Mouse (Mus musculus) cerebellum, postnatal 14 days (tissue): Measurements from ENCODE around the gene Calml4.
A peak's percentile ranks its signal among the peaks of the same experiment; 100 is the strongest.
"Not testable (repeated sequence)": the region's sequence is repeated elsewhere in the genome, so short reads cannot be mapped to it uniquely, and the experiment has no call there.

ENCODE experiments used
- DNase-seq, 2 experiments: peaks; one replicate each; pipeline ENCODE4 v3.0.0; 2021; ENCODE audit warnings: mixed read lengths in 2 of 2

Calml4 gene

GRCm38 (mm10) chr9:62835705-62836446 is 22.0 kb upstream of the Calml4 start:
- no peak for DNase-seq

GRCm38 (mm10) chr9:62837611-62838010 is 20.3 kb upstream of the Calml4 start:
- DNase-seq: no peak

GRCm38 (mm10) chr9:62838146-62838505 is 19.8 kb upstream of the Calml4 start:
- DNase-seq: no peak

- DNase-seq: peak; percentile 71 to 77
Measured at GRCm38 (mm10) chr9:62838506-62839171, 19.2 kb upstream of the Calml4 start, which contains the start of gene Cln6. Cln6 (plus strand) TSS chr9:62838785.

- peak in 1 of 2 experiments; percentile 45 for DNase-seq
Measured at GRCm38 (mm10) chr9:62839172-62839770, 18.6 kb upstream of the Calml4 start.

- no peak for DNase-seq
Measured at GRCm38 (mm10) chr9:62843356-62844024, 14.4 kb upstream of the Calml4 start.

GRCm38 (mm10) chr9:62844461-62844860 is 13.4 kb upstream of the Calml4 start:
- no peak for DNase-seq

GRCm38 (mm10) chr9:62847694-62848093 is 10.2 kb upstream of the Calml4 start:
- DNase-seq: peak; percentile 91 to 95

- no peak for DNase-seq
Measured at GRCm38 (mm10) chr9:62848641-62849040, 9.2 kb upstream of the Calml4 start.

GRCm38 (mm10) chr9:62851571-62851970 is 6.3 kb upstream of the Calml4 start:
- DNase-seq: no peak

GRCm38 (mm10) chr9:62854483-62854882 is 3.4 kb upstream of the Calml4 start:
- DNase-seq: no peak

GRCm38 (mm10) chr9:62857216-62857615 is 664 bp upstream of the Calml4 start:
- no peak for DNase-seq

- no peak for DNase-seq
Measured at GRCm38 (mm10) chr9:62858266-62859019, 563 bp downstream of the Calml4 start.

- DNase-seq: not testable (repeated sequence)
Measured at GRCm38 (mm10) chr9:62860102-62860501, 2.2 kb downstream of the Calml4 start.

- DNase-seq: peak; percentile 37 to 39
Measured at GRCm38 (mm10) chr9:62860866-62861265, 3.0 kb downstream of the Calml4 start.

GRCm38 (mm10) chr9:62869236-62869635 is 11.4 kb downstream of the Calml4 start:
- DNase-seq: not testable (repeated sequence)

- DNase-seq: no peak
Measured at GRCm38 (mm10) chr9:62870728-62871127, 12.8 kb downstream of the Calml4 start.

GRCm38 (mm10) chr9:62876966-62877616 is 19.2 kb downstream of the Calml4 start:
- DNase-seq: no peak

GRCm38 (mm10) chr9:62877825-62878224 is 19.9 kb downstream of the Calml4 start:
- no peak for DNase-seq

GRCm38 (mm10) chr9:62881871-62882270 is 24.0 kb downstream of the Calml4 start:
- DNase-seq: peak; percentile 58 to 64

GRCm38 (mm10) chr9:62894486-62894885 is 36.6 kb downstream of the Calml4 start:
- peak; percentile 21 to 23 for DNase-seq

- no peak for DNase-seq
Measured at GRCm38 (mm10) chr9:62901736-62902135, 43.9 kb downstream of the Calml4 start.
